Mouse (Mus musculus): ENCODE results near the gene Lrrc29. TPM values are rescaled to one million over a fixed set of nuclear protein-coding genes. Genes with fewer than 3 reads are reported as not detected.

Lrrc29 gene
- polyA plus RNA-seq, 1 experiment from 2014 or later: 0.64 TPM

DNA sequence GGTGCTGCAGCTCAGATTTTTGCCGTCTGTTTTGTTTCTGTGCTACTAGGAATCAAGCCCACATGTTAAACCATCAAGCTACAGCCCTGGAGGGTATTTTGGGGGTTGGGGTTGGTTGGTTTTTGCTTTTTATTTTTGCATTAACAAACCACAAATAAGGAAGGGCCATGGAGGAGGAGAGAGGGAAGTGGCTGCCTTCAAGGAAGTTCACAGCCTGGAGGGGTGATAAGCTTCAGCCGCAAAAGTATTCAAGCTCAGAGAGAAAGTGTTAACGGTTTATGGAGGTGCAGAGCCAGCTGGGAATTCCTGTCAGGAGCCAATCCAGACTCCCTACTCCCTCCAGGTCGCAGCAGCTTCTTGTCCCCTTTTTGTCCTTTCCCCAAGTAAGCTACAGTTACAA lies 12.9 kb upstream of the Lrrc29 start:
- H3K9me3 ChIP-seq (ENCODE audit: control insufficient read depth, low read length): no peaks in the 10 kb centered on the region
- DNase-seq (ENCODE audit: low spot score) (no peak), ATAC-seq (ENCODE audit: insufficient number of reproducible peaks, low FRiP score, low TSS enrichment, low read depth) (no peak)
- H3K4me3 ChIP-seq (ENCODE audit: low read depth, low read length): no peak overlapping the region
- no peak overlapping the region for H3K27ac ChIP-seq (replicated peaks; ENCODE audit: low read depth, low read length)
- H3K36me3 ChIP-seq (ENCODE audit: control insufficient read depth, insufficient read depth, low read length): peaks cover 8% of the 10 kb centered on the region
- no peak overlapping the region for H3K9ac ChIP-seq (ENCODE audit: low read length)
- H3K4me2 ChIP-seq (ENCODE audit: low read depth, severe bottlenecking): no peak overlapping the region
- WGBS: 18% methylated on average over 4 of the region's 4 CpGs
- H3K4me1 ChIP-seq (ENCODE audit: control insufficient read depth, insufficient read depth, low read length): no peaks in the 10 kb centered on the region
- no peaks in the 10 kb centered on the region for H3K27me3 ChIP-seq (ENCODE audit: control insufficient read depth, insufficient read depth, low read length)

DNA sequence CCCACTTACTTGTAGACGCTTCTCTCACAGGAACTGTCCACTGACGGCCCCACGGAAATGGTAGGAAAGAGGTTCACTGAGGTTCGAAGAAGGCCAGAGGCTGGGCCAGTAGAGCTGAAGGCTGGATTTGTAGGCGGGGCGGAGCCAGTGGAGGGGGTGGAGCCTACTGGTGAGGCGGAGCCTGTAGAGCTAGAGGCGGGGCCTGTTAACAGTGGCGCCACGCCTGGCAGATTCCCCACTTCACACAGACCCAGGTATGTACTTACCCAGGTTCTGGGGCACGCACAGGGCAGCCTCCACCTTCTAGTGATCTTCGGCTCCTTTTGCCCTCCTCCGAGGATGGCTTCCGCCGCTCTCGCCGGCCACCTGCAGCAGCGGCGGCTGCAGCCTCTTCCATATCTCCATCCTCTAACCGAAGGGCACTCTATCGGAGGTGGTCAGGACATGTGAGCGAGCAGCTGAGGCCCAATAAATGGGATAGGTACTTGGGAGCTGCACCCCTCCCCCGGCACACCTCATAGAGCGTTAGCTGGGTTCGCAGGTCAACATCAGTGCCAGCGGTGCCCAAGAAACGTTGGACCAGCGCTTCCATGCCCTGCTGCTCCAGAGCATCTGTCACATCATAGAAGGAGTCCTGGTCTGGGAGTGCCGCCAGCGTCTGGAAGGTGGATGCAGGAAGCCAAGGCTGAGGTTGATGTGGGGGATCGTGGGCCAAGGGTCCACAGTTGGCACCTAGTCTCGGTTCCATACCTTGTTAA lies 10.5 kb upstream of the Lrrc29 start:
- H3K27ac ChIP-seq (replicated peaks; ENCODE audit: low read depth, low read length): no peak overlapping the region
- no peak overlapping the region for H3K9ac ChIP-seq (ENCODE audit: low read length)
- WGBS: 35% methylated on average over 32 of the region's 32 CpGs
- H3K9me3 ChIP-seq (ENCODE audit: control insufficient read depth, low read length): no peaks in the 10 kb centered on the region
- DNase-seq (ENCODE audit: low spot score): no peak
- H3K4me2 ChIP-seq (ENCODE audit: low read depth, severe bottlenecking): no peak overlapping the region
- ATAC-seq (ENCODE audit: insufficient number of reproducible peaks, low FRiP score, low TSS enrichment, low read depth): no peak
- H3K4me1 ChIP-seq (ENCODE audit: control insufficient read depth, insufficient read depth, low read length): no peaks in the 10 kb centered on the region
- no peaks in the 10 kb centered on the region for H3K27me3 ChIP-seq (ENCODE audit: control insufficient read depth, insufficient read depth, low read length)
- no peak overlapping the region for H3K4me3 ChIP-seq (ENCODE audit: low read depth, low read length)
- peaks cover 8% of the 10 kb centered on the region for H3K36me3 ChIP-seq (ENCODE audit: control insufficient read depth, insufficient read depth, low read length)

DNA sequence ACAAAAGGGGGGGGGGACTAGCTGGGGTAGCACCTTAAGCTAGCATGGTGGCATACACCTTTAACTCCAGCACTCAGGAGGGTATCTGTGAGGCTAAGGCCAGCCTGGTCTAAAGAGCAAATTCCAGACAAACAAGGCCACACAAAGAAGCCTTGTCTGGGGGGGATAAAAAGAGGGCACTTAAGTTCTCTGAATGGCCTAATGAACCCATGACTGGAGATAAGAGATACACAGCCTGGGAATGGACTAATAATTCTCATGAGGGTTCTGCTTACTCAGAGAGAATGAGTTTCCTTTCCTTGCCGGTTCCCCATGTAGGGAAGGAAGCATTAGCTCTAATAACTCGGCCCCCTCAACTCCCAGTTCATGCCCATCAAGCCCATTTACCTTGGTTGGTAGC lies 6.4 kb upstream of the Lrrc29 start:
- Histone ChIP-seq H3K4me3 (ENCODE audit: low read depth, low read length) (no peak overlapping the region), H3K9ac (ENCODE audit: low read length) (no peak overlapping the region), H3K27ac (replicated peaks; ENCODE audit: low read depth, low read length) (no peak overlapping the region), H3K27me3 (ENCODE audit: control insufficient read depth, insufficient read depth, low read length) (no peaks in the 10 kb centered on the region), H3K4me1 (ENCODE audit: control insufficient read depth, insufficient read depth, low read length) (peaks cover under 1% of the 10 kb centered on the region; the same call in 1 of the 2 replicates), H3K4me2 (ENCODE audit: low read depth, severe bottlenecking) (no peak overlapping the region), H3K9me3 (ENCODE audit: control insufficient read depth, low read length) (no peaks in the 10 kb centered on the region), H3K36me3 (ENCODE audit: control insufficient read depth, insufficient read depth, low read length) (peaks cover 32% of the 10 kb centered on the region)
- WGBS: 82% methylated on average over 2 of the region's 2 CpGs
- DNase-seq (ENCODE audit: low spot score) (no peak), ATAC-seq (ENCODE audit: insufficient number of reproducible peaks, low FRiP score, low TSS enrichment, low read depth) (no peak)

DNA sequence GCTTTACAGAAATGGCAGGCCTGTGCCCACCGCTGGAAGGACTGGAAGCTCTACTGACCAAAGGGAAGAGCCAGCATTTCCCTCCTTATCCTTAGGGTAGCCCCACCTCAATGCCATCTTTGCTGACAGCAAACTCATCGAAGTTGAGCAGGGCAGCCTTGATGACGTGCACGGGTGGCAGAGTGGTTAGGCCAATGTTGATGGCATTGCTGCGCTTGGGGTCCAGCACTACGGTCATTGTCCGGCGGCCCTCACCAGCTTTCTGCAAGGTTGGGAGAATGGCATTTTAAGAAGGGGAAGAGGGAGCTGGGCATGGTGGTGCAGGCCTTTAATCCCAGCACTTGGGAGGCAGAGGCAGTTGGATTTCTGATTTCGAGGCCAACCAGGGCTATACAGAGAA lies 5.9 kb upstream of the Lrrc29 start:
- H3K9me3 ChIP-seq (ENCODE audit: control insufficient read depth, low read length): no peaks in the 10 kb centered on the region
- no peaks in the 10 kb centered on the region for H3K27me3 ChIP-seq (ENCODE audit: control insufficient read depth, insufficient read depth, low read length)
- no peak overlapping the region for H3K4me2 ChIP-seq (ENCODE audit: low read depth, severe bottlenecking)
- H3K4me3 ChIP-seq (ENCODE audit: low read depth, low read length): no peak overlapping the region
- H3K27ac ChIP-seq (replicated peaks; ENCODE audit: low read depth, low read length): no peak overlapping the region
- DNase-seq (ENCODE audit: low spot score): no peak
- H3K36me3 ChIP-seq (ENCODE audit: control insufficient read depth, insufficient read depth, low read length): peaks cover 32% of the 10 kb centered on the region
- 95% methylated on average over 9 of the region's 9 CpGs for WGBS
- no peak overlapping the region for H3K9ac ChIP-seq (ENCODE audit: low read length)
- H3K4me1 ChIP-seq (ENCODE audit: control insufficient read depth, insufficient read depth, low read length): peaks cover 6% of the 10 kb centered on the region; the same call in 1 of the 2 replicates
- no peak for ATAC-seq (ENCODE audit: insufficient number of reproducible peaks, low FRiP score, low TSS enrichment, low read depth)

DNA sequence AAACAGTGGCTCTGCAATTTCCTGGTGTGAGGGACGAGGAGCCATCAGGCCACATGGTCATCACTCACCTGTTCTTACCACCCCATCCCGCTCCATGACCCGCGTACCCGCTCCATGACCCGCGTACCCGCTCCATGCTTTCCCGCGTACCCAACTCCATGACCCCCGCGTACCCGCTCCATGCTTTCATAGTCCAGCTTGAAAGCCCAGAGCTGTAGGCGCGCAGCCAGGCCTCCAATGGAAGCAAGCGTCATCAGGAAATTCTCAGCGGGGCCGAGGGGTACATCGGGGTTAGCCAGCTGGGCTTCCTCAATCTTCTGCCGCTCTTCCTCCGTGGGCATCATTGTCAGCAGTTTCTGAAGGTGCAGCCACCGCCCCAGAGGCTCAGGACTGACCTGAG lies 5.4 kb upstream of the Lrrc29 start:
- no peak overlapping the region for H3K4me2 ChIP-seq (ENCODE audit: low read depth, severe bottlenecking)
- WGBS: 92% methylated on average over 22 of the region's 22 CpGs
- H3K9me3 ChIP-seq (ENCODE audit: control insufficient read depth, low read length): no peaks in the 10 kb centered on the region
- H3K27me3 ChIP-seq (ENCODE audit: control insufficient read depth, insufficient read depth, low read length): no peaks in the 10 kb centered on the region
- H3K4me3 ChIP-seq (ENCODE audit: low read depth, low read length): no peak overlapping the region
- no peak overlapping the region for H3K9ac ChIP-seq (ENCODE audit: low read length)
- H3K27ac ChIP-seq (replicated peaks; ENCODE audit: low read depth, low read length): no peak overlapping the region
- H3K4me1 ChIP-seq (ENCODE audit: control insufficient read depth, insufficient read depth, low read length): peaks cover 7% of the 10 kb centered on the region; the same call in 1 of the 2 replicates
- ATAC-seq (ENCODE audit: insufficient number of reproducible peaks, low FRiP score, low TSS enrichment, low read depth) (no peak), DNase-seq (ENCODE audit: low spot score) (no peak)
- peaks cover 32% of the 10 kb centered on the region for H3K36me3 ChIP-seq (ENCODE audit: control insufficient read depth, insufficient read depth, low read length)

DNA sequence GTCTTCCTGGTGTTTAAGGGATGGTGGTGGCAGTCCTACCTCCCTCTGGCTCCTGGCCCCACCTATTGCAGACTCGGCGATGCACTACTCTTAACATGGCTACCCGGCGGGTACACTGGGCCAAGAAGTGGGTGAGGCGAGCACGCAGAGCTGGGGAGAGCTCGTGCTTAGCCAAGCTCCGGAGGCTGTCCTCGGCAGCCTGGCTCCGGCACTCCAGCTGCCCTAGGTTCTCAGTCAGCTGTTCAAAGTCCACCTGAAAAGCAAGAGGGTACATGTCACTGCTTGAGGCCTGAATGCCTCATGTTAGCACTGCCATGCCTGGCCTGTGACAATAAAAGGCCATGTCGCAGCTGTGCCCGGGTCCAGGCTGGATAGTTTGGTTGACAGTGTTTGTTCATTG lies 4.2 kb upstream of the Lrrc29 start:
- Histone ChIP-seq H3K27me3 (ENCODE audit: control insufficient read depth, insufficient read depth, low read length) (no peaks in the 10 kb centered on the region), H3K9me3 (ENCODE audit: control insufficient read depth, low read length) (no peaks in the 10 kb centered on the region), H3K9ac (ENCODE audit: low read length) (no peak overlapping the region), H3K4me2 (ENCODE audit: low read depth, severe bottlenecking) (no peak overlapping the region), H3K4me1 (ENCODE audit: control insufficient read depth, insufficient read depth, low read length) (peaks cover 10% of the 10 kb centered on the region; the same call in 1 of the 2 replicates), H3K36me3 (ENCODE audit: control insufficient read depth, insufficient read depth, low read length) (peaks cover 29% of the 10 kb centered on the region), H3K27ac (replicated peaks; ENCODE audit: low read depth, low read length) (no peak overlapping the region), H3K4me3 (ENCODE audit: low read depth, low read length) (no peak overlapping the region)
- WGBS: 94% methylated on average over 12 of the region's 12 CpGs
- DNase-seq (ENCODE audit: low spot score) (no peak), ATAC-seq (ENCODE audit: insufficient number of reproducible peaks, low FRiP score, low TSS enrichment, low read depth) (no peak)

DNA sequence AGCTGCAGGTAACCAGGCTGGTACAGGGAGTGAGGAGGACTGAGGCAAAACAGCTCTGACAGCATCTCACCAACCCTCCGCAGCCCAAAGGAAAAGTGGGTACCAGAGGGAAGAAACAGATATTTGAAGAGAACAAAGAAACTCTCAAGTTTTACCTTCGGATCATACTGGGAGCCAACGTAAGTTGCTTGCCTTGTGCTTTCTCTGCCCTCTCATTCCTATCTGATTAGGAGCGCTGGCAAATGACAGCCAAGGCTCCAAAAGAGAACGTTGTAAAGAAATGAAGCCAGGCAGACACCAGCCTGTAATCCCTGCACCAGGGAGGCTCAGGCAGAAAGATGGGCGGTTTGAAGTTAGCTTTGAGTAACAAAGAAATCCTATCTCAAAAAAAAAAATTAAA lies 890 bp upstream of the Lrrc29 start:
- no peak for DNase-seq (ENCODE audit: low spot score)
- peaks cover 14% of the 10 kb centered on the region; the same call in 1 of the 2 replicates for H3K4me1 ChIP-seq (ENCODE audit: control insufficient read depth, insufficient read depth, low read length)
- H3K27me3 ChIP-seq (ENCODE audit: control insufficient read depth, insufficient read depth, low read length): no peaks in the 10 kb centered on the region
- no peaks in the 10 kb centered on the region for H3K9me3 ChIP-seq (ENCODE audit: control insufficient read depth, low read length)
- no peak overlapping the region for H3K27ac ChIP-seq (replicated peaks; ENCODE audit: low read depth, low read length)
- no peak for ATAC-seq (ENCODE audit: insufficient number of reproducible peaks, low FRiP score, low TSS enrichment, low read depth)
- peak overlapping the region; percentile 88 for H3K4me2 ChIP-seq (ENCODE audit: low read depth, severe bottlenecking)
- peak overlapping the region; percentile 67 for H3K9ac ChIP-seq (ENCODE audit: low read length)
- WGBS: 44% methylated on average over 6 of the region's 6 CpGs
- peaks cover 23% of the 10 kb centered on the region for H3K36me3 ChIP-seq (ENCODE audit: control insufficient read depth, insufficient read depth, low read length)
- peak overlapping the region; percentile 82 for H3K4me3 ChIP-seq (ENCODE audit: low read depth, low read length)

DNA sequence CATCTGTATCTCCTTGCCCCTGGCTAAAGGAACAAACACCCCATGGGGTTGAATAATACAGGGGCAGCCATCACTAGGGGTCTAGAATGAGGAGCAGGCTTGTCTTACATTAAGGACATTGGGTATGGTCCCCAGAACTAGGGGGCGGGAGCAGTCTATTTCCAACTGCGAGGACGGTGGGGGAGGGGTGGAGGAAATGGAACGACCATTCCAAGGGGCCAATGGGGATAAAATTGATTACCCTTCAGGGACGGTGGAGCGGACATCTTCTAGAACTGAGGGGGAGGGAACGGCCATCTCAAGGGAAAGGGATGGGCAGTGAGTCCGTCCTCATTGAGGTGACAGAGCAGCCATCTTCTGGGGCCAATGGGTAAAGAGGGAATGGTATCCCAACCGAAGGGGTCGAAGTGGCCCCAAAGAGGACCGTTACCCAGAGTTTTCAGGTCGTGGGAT lies 411 bp downstream of the Lrrc29 start:
- H3K4me1 ChIP-seq (ENCODE audit: control insufficient read depth, insufficient read depth, low read length): peaks cover 14% of the 10 kb centered on the region; the same call in 1 of the 2 replicates
- DNase-seq (ENCODE audit: low spot score) (no peak), ATAC-seq (ENCODE audit: insufficient number of reproducible peaks, low FRiP score, low TSS enrichment, low read depth) (peak; percentile 27)
- peak overlapping the region; percentile 70 for H3K9ac ChIP-seq (ENCODE audit: low read length)
- 0 out of 2 replicates have a peak overlapping the region, but pooled peaks have one; percentile 21 for H3K27ac ChIP-seq (replicated peaks; ENCODE audit: low read depth, low read length)
- peaks cover 21% of the 10 kb centered on the region for H3K36me3 ChIP-seq (ENCODE audit: control insufficient read depth, insufficient read depth, low read length)
- no peaks in the 10 kb centered on the region for H3K27me3 ChIP-seq (ENCODE audit: control insufficient read depth, insufficient read depth, low read length)
- H3K9me3 ChIP-seq (ENCODE audit: control insufficient read depth, low read length): no peaks in the 10 kb centered on the region
- H3K4me3 ChIP-seq (ENCODE audit: low read depth, low read length): peak overlapping the region; percentile 82
- peak overlapping the region; percentile 88 for H3K4me2 ChIP-seq (ENCODE audit: low read depth, severe bottlenecking)
- WGBS: 1% methylated on average over 12 of the region's 12 CpGs
